Mouse (Mus musculus) kidney, postnatal 36 days (tissue): ENCODE measurements around the gene Rnf31.

Experiments used
- DNase-seq, 2 experiments: peaks; one replicate each; pipeline ENCODE4 v3.0.0; 2021 to 2022; ENCODE audit warnings: mixed read lengths in 2 of 2

Rnf31 gene

GRCm38 (mm10) chr14:55651528-55651927 lies 60.0 kb downstream of the Rnf31 start:
- DNase-seq = no peak
